Mouse (Mus musculus): ENCODE measurements at regions not wholly inside any gene's neighbourhood (a gene's known extent, or its start where the extent isn't known, plus 50 kb on each side); places are given as distances from the start of the nearest gene placed in this dataset.
A peak's percentile ranks its signal among the peaks of the same experiment; 100 is the strongest.

DNA sequence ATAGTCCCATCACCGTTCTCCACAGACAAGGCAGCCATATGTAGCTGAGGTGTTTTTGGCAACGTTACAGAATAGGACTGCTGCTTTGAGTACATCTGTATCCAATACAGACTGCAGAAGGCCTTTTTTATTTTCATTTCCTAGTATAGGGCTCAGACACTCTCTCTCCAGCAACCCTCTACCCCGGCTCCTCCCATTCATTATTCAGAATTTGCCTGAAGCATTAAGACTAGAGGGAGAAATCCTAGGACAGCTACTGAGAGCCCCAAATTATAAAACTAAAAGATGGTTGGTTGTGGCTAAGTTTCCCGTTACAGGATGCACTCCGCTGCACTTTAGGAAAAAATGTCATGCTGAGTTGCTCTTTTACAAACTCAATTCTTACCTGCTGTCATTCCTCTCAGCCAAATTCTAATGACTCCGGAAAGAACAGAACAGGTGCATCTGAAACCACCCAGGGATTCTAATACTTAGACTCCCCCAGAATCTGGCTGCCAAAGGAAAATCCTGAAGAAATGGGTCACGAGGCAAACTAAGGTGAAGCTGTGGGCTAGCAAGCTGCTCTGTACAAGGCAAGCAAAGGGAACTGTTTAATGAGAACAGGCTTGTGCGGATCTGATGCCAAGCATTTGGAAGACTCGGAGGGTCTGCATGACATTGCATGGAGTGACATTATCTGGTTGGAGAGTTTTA lies 189.1 kb upstream of the Dph6 start:
- no peak for DNase-seq

DNA sequence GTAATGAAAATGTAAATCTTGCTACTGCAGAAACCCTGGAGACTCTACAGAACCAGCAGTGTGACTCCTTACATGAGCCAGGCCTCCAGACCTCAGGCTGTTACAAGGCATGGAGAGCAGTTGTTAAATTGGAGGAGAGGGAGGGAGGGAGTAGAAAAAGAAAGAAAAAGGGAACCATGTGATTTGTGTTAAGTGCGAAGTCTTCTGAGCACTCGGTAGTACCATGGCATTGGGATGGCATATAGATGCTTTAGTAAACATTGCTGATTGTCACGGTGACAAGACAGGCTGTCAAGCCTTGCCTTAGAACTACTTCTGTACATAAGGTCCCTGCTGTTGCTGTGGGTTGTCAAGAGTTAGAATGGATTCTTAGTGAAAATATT lies 189.6 kb upstream of the Dph6 start:
- no peak for DNase-seq

DNA sequence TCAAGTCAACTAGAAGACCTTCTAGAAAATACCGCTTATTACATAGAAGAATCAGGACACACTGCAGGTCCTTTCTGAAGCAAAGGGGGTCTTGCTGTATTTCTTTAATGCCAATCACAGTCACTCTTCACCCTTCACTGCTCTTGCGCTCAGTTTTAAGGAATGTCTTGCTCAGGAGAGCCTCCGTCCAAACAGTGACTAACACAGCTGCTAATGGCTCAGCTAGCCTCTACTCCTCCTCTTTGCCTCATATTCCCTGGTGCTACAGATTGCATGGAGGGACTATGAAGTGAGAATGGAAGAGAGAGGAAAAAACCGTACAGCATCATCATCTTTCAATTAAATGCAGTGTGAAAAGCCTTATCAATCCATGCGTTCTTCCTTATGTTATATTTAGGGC lies 193.7 kb upstream of the Dph6 start:
- DNase-seq, result no peak

DNA sequence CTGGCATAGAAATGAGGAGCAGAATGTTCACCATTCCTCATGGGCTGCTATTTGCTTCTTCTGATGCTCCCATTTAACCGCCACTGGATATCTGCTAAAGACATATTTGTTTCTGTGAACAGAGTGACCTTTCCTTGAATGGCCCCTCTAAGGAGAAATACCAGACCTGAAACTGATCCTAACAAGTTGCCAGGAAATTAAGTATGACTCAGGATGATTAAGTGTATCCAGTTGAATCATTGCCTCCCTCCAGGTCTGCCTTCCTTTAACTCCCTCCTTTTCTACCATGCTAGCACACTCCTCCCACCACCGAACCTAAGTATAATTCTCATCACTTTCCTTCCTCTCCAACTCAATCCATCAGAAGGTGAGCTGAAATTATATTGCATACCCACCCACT lies 194.2 kb upstream of the Dph6 start:
- no peak for DNase-seq

DNA sequence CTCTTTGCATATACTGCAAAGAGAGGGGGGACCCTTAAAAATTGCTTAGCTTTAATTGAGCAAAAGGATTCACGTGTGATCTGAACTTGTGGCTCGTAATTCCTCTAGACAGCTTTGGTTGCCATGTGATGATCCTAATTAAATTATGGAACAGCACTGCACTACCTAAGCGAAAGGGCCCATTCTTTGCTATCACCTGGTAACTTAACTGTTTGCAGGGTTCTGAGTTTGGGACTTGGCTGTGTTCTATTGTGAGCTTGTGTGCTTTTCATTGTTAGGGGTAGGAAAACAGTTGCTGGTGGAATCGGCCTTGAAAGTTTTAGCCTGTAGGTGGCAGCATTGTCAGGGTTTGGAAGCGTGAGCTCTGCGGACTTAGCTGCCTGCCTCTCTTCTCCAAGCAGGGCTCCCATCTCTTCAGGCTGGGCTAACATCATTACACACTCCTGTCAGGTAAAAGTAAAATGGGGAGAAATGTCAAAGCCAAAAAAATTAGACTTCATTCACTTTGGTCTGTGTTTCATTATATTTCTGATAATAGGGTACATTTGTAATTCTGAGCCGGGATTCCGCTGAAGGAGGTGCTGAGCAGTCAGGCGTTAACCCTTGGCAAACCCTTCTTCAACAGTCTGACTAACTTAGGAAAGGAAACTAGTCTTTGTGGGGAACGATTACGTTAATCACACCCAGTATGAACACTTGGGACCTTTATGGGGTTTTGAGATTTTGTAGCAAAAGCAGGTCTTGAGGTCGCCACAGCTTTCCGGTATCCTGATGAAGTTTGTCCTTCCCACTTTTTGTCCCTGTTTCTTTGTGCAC lies 199.2 kb upstream of the Dph6 start:
- DNase-seq, result peak; percentile 48

DNA sequence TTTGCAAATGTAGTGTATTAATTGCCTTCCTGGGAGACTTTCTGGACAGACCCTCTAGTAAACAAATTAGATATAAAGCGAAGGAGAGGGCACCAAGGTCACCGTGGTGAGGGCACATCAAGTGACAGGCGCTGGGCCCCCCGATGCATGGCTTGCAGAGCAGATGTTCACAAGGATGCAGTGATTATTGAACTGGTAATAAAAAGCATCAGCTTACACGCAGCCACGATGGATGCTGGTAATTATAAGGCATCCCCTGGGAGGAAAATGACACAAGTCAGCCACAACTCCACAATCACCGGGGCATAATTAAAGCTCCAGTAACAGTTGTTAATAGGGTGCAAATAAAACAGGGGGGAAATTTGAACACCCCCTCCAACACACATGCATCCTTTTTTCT lies 217.5 kb upstream of the Dph6 start:
- DNase-seq, result no peak

DNA sequence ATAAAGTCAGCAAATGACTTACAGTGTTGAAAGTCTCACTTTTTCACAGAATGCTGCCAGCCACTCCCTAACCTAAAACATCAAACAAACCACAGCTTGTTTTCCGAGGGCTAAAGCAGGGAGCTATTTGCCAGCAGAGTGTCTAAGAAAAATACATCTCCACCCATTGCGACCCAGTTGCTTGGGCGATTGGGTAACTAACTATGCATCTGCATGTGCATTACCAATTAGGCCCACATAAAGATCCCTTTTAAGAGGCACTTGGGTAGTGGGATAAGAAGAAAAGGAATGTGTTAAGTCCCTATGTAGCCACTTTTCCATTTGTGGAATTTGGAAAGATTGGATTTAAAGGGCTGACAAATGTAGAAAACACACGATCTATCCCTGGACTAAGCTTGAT lies 218.3 kb upstream of the Dph6 start:
- no peak for DNase-seq

DNA sequence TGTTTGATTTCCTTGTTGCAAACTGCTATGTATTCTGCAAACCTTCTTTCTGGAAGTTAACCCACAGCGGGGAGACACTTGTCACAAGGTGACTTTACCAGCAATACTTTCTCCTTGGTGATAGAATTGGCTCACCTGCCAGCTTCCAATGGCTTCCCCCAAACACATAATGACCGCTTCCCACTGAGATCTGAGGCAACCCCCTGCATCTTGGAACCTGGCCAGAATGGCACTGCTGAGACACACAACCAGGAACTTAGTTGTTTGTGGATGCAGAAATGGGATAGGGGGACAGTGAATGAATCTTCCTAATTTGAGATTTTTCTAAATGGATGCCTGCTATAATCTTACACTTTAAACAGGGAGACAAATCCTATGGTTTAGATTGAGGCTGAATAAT lies 224.3 kb upstream of the Dph6 start:
- DNase-seq, result no peak

DNA sequence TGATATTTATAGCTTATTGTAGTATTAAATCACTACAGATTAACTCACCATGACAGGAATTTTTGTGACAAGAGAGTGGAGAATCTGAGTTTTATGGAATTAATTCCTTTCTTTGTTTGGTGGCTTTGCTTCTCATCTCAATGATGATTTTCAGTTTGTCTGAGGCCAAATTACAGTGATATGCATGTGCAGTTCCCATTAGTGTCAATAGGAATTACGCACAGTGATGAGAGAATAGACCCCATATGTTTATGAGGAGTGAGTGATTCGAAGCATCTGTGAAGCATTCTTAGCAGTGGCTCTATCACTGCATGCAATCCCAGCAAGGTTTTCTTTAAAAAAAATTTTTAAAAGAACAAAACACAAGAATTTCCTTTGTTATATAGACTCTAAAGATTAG lies 225.0 kb upstream of the Dph6 start:
- DNase-seq, result no peak

DNA sequence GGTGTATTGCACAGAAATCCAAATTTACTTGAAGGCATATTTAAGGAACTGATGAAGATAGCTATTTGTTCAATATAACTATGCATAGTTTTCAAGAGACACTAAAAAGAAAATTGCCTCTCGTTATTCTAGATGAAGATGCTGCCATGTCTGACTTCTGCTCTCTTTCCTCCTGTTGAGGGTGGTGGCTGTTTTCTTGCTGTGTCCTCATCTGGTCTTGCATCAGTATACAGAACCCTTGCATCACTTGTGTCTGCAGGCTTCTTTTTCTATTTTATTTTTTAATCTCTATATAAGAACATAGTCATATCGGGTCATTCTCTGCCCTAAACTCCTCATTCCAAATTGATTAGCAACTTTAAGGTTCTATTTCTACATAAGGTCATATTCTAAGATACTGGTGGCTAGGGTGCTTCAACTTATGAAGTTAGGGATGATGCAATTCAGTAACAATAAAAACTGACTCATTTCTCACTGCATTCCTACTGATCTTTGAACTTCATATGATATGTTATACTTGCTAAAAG lies 231.0 kb upstream of the Dph6 start:
- no peak for DNase-seq

DNA sequence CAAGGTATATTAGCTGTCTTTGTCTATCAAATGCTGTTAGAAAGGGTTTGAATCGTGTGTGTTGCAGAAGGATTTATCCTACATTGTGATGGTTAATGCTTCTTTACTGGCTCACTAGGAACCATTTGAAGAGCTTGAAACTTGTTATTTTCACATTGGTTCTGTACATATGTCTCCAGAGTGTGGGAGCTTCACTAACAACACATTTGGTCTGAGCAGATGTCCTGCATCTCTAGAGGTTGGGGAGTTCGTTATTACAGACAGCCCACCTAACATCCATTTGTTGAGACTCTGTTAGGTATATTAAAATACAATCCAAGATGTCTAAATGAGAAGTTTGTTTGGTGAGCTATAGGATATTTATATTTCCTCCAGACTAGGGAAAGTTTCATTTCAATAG lies 244.0 kb upstream of the Dph6 start:
- DNase-seq, result no peak

DNA sequence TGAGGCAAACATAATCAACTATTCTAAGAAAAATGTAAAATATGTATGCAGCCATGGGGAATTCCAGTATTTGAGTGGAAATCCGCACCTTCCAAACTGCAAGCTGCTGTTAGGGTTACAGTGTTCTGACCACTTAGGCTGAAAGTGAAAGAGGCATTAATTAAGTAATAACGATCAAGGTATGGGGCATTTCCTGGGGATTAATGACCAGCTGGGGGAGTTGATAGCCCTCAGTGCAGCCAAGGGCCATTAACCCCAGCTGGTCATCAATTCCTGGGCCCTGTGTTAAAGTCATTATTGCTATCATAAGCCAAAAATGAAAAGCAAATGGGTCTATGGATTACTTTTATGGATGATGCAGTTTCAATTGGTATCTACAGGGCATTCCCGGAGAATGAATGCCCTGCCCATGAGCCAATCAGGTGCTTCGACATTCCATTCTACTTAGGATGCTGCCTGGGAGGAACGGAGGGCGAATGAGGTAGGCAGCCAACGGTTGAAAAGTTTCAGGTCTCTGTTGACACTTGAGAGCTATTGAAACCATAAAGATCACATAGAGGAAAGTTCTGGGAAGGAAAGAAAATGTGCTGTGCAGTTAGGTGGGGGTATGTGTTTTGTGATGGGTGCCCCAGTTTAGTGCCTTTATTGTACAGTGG lies 257.2 kb upstream of the Dph6 start:
- DNase-seq, result no peak

DNA sequence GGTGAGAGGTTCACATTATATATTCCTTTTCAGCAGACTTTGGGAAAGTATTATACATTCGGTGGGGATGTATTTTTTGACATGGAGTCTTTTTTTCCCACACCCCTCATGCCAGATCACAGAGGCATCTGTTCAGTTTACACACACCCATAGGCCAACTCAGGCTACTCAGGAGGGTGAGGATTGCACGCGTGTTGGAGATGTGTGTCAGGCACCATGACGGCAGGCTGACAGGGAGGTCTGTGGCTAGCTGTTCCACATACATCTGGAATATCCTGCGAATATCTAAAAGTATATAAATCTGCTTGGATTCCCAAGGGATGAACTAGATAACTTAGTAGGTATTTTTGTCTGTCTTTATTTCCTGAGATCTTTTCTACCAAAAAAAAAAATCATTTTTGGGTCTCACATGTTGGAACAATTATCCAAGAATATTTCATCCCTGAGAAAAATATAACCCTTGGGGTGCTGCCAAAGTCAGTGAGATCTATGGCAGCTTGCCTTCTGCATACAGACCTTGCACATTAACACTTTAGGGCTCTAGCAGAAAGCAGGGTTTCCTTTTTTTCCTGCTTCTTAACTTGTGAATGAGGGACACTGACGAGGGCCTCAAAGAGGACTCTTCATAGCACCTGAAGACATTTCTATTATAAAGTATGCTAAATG lies 260.4 kb upstream of the Dph6 start:
- no peak for DNase-seq

DNA sequence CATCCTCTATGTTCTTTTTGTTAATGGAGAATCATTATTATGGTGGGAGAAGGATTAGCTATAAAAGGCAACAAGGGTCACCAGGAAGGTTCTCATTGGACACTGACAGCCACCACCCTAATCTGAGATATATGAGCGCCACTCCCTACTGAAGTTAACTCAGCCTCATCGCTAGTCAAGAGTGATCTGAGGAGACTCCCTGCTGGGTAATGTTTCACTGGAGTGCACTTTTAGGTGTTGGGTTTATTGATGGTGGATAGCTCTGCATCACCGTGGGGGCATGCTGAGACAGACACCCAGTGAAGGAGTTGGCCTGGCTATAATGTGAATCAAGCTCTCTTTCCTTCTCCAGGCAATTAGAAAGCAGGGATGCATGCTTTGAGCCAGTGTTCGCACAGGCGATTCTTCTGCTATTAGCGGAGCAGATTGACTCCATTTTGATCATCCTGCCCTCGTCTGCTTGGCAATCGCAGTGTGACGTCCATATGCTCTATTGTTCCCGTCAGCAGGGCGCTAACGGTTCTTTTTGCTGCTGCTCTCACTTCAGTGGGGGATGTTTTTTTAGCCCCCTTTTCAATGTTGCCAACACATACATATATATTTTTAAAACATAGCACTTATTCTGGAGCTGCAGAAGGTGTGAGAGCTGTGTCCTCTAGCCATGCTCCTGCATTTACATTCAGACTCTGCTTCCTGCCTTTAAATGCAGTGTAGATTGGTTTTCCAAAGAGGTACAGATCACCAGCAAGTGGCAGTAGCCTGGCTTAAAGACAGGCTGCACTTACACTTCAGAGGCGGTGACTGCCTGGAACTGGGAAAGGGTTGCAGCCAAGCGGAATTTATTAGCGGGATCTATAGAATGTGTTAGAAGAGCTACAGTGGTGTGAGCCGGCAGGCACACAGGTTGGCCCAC lies 263.9 kb upstream of the Dph6 start:
- no peak for DNase-seq

DNA sequence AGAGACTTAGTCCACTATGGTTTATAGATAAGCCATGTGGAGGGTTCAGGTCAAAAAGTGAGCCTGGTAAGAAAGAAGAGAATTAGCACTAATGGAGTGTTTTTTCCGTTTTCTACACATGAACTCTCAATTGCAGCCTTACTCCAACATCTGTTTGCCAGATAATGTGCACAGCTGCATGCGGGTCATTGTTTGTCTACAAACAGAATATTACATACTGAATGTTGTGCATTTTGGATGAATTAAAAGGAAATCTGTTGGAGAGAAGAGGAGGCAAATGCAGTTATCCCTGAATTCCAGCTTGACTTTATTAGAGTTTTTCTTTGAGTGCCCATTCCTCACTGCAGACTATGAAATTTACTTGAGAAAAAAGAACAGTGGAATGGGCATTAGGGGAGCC lies 269.1 kb upstream of the Dph6 start:
- DNase-seq, result no peak

DNA sequence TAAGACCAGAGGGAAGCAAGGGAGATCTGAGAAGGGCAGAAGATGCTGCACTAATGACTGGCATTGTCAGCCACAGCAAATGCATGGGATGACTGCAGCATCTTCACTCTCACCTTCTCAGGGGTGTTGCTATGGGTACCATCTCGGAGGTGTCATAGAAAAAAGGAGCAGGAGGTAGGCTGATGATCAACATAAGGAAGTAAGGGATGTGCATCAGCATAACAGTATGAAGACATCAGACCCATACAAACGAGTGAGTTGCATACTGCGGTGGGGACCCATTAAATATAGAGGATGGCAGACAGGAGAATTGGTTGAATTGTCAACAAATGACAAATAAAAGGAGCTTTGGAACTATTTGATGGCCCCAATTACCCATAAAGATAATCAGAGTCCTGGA lies 280.7 kb upstream of the Dph6 start:
- DNase-seq, result no peak

DNA sequence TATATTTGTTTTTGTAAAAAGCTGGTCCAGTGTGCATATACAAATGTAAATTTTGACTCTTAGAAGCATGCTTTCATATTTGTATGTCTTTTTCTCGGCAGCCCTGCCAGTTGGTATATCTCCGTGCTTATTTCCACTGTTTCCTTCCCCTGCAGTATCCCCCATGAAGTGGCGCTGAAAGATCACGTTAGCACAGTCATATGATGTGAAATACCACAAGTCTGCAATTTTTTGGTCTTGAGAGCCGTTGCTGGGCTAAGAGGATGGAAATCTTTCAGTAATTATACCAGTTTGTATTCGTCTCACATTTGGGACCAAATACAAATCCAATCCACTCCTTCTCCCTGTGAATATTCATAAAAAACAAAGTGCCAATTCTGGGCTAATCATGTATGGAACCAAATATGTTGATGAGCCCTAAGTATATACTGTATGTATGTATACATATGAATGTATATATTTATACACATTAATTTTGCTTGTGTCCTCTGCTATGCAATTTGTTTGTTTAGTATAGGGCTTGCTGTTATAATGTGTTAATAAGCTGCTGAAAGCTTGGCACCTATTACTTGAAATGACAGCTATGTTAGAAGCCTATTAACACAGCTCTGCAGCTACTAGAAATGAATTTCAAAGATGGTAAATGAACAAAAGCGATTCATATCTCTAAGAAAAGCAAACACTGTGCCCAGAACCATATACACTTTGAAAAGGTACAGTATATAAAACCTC lies 283.8 kb upstream of the Dph6 start:
- DNase-seq, result no peak

DNA sequence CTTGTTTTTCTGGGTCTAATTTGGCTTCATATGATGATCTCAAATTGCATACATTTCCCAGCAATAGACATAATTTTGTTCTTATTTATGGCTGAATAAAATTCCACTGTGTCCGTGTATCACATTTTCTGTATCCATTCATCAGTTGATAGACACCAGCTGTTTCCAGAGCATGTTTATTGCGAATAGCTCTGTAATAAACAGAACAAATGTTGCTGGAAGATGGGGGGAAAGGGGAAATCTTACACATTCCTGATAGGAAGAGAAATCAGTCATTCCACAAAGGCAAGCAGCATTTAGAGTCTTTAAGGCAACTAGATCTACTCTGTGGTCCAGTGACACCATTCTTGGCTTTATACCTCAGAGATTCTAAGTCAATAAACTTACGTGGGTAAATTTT lies 311.3 kb upstream of the Dph6 start:
- no peak for DNase-seq

DNA sequence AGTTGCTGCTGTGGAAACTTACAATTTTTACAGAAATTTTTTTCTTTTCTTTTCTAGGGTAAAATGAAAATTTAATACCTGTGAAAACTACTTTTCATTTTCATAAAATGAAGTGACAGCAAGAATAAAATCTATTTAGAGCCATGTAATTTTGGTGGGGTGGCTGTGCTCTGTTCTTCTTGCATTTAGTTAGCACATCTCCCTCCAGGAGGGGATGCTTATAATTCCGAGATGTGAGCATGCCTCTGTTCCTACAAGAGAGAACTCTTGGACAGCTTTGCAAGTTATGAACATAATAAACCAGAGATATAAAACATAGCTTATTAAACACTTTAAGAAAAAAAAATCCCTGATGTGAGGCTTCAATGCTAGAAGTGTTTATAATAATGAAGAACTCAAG lies 313.9 kb upstream of the Dph6 start:
- no peak for DNase-seq

DNA sequence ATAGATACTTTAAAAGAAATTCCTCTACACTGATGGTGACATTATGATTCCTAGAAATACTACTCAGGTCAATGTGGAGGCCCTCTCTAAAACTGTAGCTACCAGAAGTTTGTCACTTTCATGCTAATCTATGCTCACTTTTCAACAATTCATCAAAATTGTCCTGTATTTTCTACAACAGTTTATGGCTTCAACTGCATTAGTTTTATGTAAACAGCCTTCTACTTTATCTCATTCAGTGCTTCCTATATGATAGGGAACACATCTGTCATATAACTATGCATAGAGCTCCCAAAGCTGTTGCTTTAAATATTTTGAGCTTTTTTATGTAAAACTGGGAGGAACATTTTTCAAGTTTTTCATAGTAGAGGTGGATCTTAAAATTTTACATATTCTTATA lies 338.7 kb upstream of the Dph6 start:
- DNase-seq, result no peak

DNA sequence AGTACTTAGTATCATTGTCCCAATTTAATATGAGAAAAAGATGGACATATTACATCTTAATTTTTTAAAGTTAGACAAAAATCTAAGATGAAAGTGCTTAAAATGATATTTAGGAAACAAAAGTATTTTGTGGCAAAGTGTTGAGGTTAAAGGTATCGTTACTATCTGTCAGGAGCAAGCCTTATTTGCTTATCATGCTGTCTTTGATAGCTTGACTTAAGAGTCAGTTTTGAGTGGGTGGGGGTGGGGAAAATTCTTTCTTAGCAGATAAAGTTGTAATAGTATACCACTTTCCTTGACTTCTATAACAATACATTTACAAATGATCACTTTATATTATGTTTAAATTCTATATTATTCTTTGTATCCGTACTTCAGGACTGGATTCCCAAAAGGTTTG lies 339.1 kb upstream of the Dph6 start:
- DNase-seq, result no peak

Measured in kidney, adult 11 months (tissue).